Mouse (Mus musculus) brain, embryonic 14.5 days (tissue): ENCODE results near the gene Hnrnpk.

Experiments
- CTCF ChIP-seq: fragments of 200-500 bp; IDR thresholded peaks from 2 replicates; pipeline ENCODE4 v1.5.1; 2012; ENCODE audit warnings: inconsistent platforms, mild to moderate bottlenecking, moderate library complexity, borderline replicate concordance; ENCODE audit not compliant: insufficient read depth, insufficient read length; ENCODE audit errors: extremely low read depth
- POLR2A ChIP-seq: fragments of 200-500 bp; IDR thresholded peaks from 2 replicates; pipeline ENCODE4 v1.6.1; 2012; ENCODE audit warnings: mild to moderate bottlenecking, inconsistent platforms, borderline replicate concordance; ENCODE audit not compliant: poor library complexity, insufficient read depth, insufficient read length, severe bottlenecking; ENCODE audit errors: extremely low read depth

DNA sequence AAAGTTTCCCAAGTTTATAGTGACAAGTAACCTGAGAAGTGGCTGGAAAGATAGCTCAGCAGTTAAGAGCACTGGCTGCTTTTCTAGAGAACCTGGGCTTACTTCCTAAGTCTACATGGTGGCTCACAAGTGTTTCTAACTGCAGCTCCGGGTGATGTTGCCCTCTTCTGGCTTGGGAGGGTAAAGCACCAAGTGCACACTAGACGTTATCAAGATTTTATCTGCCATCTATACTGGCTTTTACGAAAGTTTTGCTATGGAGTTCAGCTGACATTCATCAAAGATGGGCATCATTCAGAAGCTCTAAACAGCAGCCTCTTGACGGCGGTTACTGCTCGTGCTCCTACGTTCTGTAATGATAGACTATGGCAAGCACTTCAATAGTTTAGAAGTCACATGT lies 15.2 kb downstream of the Hnrnpk start:
- TF ChIP-seq CTCF = peak; percentile 75; the same call in 1 of the 2 replicates
- TF ChIP-seq POLR2A = no peak
